Mouse (Mus musculus): ENCODE measurements around the gene Lingo1. TPM values are rescaled to one million over a fixed set of nuclear protein-coding genes. Genes with fewer than 3 reads are reported as not detected.

Lingo1 gene
- polyA plus RNA-seq, 1 experiment: 1.2 TPM

GRCm38 (mm10) chr9:56651586-56651985 lies 144.7 kb downstream of the Lingo1 start:
- no peak overlapping the region for H3K4me2 ChIP-seq (ENCODE audit: low read depth)
- H3K4me3 ChIP-seq: no peak overlapping the region
- TF ChIP-seq MYOD1 (IDR thresholded peaks at IDR 0.05; ENCODE audit: control insufficient read depth in 1 of 3, insufficient read length in 2 of 3, low read depth in 2 of 3): no peak
- TF ChIP-seq CEBPB (IDR thresholded peaks at IDR 0.05; ENCODE audit: insufficient read depth, poor library complexity, severe bottlenecking): no peak
- no peak for TF ChIP-seq MAX (IDR thresholded peaks at IDR 0.05; ENCODE audit: low read depth)
- TF ChIP-seq USF1 (IDR thresholded peaks at IDR 0.05; ENCODE audit: low read depth): no peak
- TF ChIP-seq TCF12 (IDR thresholded peaks at IDR 0.05; ENCODE audit: insufficient read depth, poor library complexity, severe bottlenecking): no peak
- no peak for TF ChIP-seq POLR2A (IDR thresholded peaks at IDR 0.05; ENCODE audit: insufficient read length, low read depth)
- no peak for TF ChIP-seq REST (IDR thresholded peaks at IDR 0.05; ENCODE audit: insufficient read depth, insufficient read length)
- TF ChIP-seq E2F4 (IDR thresholded peaks at IDR 0.05; ENCODE audit: insufficient read depth): no peak
- no peak for TF ChIP-seq TCF3 (IDR thresholded peaks at IDR 0.05; ENCODE audit: insufficient read length, low read depth)
- TF ChIP-seq MYOG (IDR thresholded peaks at IDR 0.05; ENCODE audit: control insufficient read depth in 1 of 3, insufficient read depth in 1 of 3, insufficient read length in 2 of 3, low read depth in 2 of 3): no peak
- no peak for TF ChIP-seq POLR2AphosphoS2 (IDR thresholded peaks at IDR 0.05; ENCODE audit: insufficient read length, low read depth)
- no peak for TF ChIP-seq SRF (IDR thresholded peaks at IDR 0.05; ENCODE audit: control insufficient read depth, insufficient read length, low read depth)
- no peaks in the 10 kb centered on the region for H3K79me2 ChIP-seq (ENCODE audit: control insufficient read depth, insufficient read depth)
- H3K36me3 ChIP-seq (ENCODE audit: control insufficient read depth, insufficient read depth): no peaks in the 10 kb centered on the region
- no peak overlapping the region for H3ac ChIP-seq (ENCODE audit: control insufficient read depth, insufficient read length)
- peaks cover 61% of the 10 kb centered on the region for H3K27me3 ChIP-seq (ENCODE audit: control insufficient read depth, insufficient read depth, insufficient read length)

GRCm38 (mm10) chr9:56646227-56647025 lies 149.8 kb downstream of the Lingo1 start:
- H3K36me3 ChIP-seq (ENCODE audit: control insufficient read depth, insufficient read depth): no peaks in the 10 kb centered on the region
- no peak overlapping the region for H3ac ChIP-seq (ENCODE audit: control insufficient read depth, insufficient read length)

DNA sequence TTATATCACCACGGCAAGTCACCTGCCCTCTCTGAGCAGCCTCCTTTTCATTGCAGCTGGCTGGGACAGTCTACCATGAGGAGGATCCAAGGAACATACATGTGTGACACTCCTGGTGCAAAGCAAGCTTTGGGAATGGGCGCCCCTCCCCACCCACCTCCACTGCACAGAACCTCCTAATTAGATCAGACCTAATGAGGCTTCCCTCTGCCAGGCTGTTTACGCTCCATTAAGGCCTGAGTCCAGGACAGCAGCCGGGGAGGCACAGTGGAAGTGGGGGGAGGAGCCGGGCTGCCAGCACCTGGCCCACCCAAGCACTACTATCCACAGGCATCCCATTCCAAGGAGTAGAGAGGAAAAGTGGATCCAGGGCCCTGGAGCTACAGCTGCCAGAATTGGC lies 152.8 kb downstream of the Lingo1 start:
- no peak for TF ChIP-seq REST (IDR thresholded peaks at IDR 0.05; ENCODE audit: insufficient read depth, insufficient read length)
- no peak for TF ChIP-seq USF1 (IDR thresholded peaks at IDR 0.05; ENCODE audit: low read depth)
- no peak for TF ChIP-seq CEBPB (IDR thresholded peaks at IDR 0.05; ENCODE audit: insufficient read depth, poor library complexity, severe bottlenecking)
- TF ChIP-seq SRF (IDR thresholded peaks at IDR 0.05; ENCODE audit: control insufficient read depth, insufficient read length, low read depth): no peak
- TF ChIP-seq MYOG (IDR thresholded peaks at IDR 0.05; ENCODE audit: control insufficient read depth in 1 of 3, insufficient read depth in 1 of 3, insufficient read length in 2 of 3, low read depth in 2 of 3): no peak
- TF ChIP-seq POLR2AphosphoS2 (IDR thresholded peaks at IDR 0.05; ENCODE audit: insufficient read length, low read depth): no peak
- TF ChIP-seq TCF12 (IDR thresholded peaks at IDR 0.05; ENCODE audit: insufficient read depth, poor library complexity, severe bottlenecking): no peak
- no peak for TF ChIP-seq POLR2A (IDR thresholded peaks at IDR 0.05; ENCODE audit: insufficient read length, low read depth)
- no peak overlapping the region for H3ac ChIP-seq (ENCODE audit: control insufficient read depth, insufficient read length)
- no peak overlapping the region for H3K4me2 ChIP-seq (ENCODE audit: low read depth)
- no peaks in the 10 kb centered on the region for H3K79me2 ChIP-seq (ENCODE audit: control insufficient read depth, insufficient read depth)
- H3K27me3 ChIP-seq (ENCODE audit: control insufficient read depth, insufficient read depth, insufficient read length): peaks cover 83% of the 10 kb centered on the region
- no peak overlapping the region for H3K4me3 ChIP-seq
- no peaks in the 10 kb centered on the region for H3K36me3 ChIP-seq (ENCODE audit: control insufficient read depth, insufficient read depth)

More at GRCm38 (mm10) chr9:56646227-56647025, 149.8 kb downstream of the Lingo1 start:
- no peaks in the 10 kb centered on the region for H3K79me2 ChIP-seq (ENCODE audit: control insufficient read depth, insufficient read depth)
- no peak overlapping the region for H3K4me3 ChIP-seq
- TF ChIP-seq TCF3 (IDR thresholded peaks at IDR 0.05; ENCODE audit: insufficient read length, low read depth) (no peak), MYOG (IDR thresholded peaks at IDR 0.05; ENCODE audit: control insufficient read depth in 1 of 3, insufficient read depth in 1 of 3, insufficient read length in 2 of 3, low read depth in 2 of 3) (no peak)
- H3K27me3 ChIP-seq (ENCODE audit: control insufficient read depth, insufficient read depth, insufficient read length): peaks cover 83% of the 10 kb centered on the region
- H3K4me2 ChIP-seq (ENCODE audit: low read depth): no peak overlapping the region

DNA sequence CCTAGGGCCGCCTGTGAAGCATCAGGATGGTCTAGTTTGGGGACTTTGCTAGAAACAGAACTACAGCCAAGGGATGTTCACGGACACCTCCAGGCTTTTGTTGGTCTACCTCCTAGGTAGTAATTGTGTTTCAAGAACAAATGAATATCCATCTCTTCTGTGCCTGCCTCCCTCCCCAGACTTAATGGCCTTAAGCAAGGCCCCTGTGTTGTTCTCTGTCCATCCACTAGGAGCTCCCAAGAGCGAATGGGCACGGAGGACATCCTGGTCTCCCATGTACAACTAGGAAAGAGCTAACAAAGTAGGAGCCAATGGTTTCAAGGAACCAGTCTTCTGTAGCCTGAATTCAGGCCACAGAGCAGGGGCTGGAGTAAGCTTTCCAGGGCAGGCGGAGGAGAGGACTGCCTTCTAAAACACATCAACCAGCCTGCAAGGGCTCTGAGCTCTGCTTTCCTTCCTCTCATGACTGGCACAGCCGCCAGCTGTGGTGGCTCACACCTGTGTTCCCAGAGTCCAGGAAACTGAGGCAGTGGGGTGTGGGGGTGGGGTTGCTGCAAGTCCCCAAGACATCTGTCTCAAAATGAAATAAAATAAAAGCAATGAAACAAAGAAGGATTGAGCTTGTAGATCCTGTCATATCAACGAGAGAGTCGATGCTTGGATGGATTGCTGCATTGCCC lies 157.9 kb downstream of the Lingo1 start:
- H3K79me2 ChIP-seq (ENCODE audit: control insufficient read depth, insufficient read depth): no peaks in the 10 kb centered on the region

More for the DNA sequence above, 157.9 kb downstream of the Lingo1 start:
- Histone ChIP-seq H3K4me2 (ENCODE audit: low read depth) (no peak overlapping the region), H3K36me3 (ENCODE audit: control insufficient read depth, insufficient read depth) (no peaks in the 10 kb centered on the region), H3K4me3 (no peak overlapping the region), H3K27me3 (ENCODE audit: control insufficient read depth, insufficient read depth, insufficient read length) (peaks cover 71% of the 10 kb centered on the region), H3ac (ENCODE audit: control insufficient read depth, insufficient read length) (no peak overlapping the region)
- no peak for TF ChIP-seq MYOD1 (IDR thresholded peaks at IDR 0.05; ENCODE audit: control insufficient read depth in 1 of 3, insufficient read length in 2 of 3, low read depth in 2 of 3)
- TF ChIP-seq CEBPB (IDR thresholded peaks at IDR 0.05; ENCODE audit: insufficient read depth, poor library complexity, severe bottlenecking): no peak
- TF ChIP-seq POLR2A (IDR thresholded peaks at IDR 0.05; ENCODE audit: insufficient read length, low read depth): no peak
- TF ChIP-seq TCF3 (IDR thresholded peaks at IDR 0.05; ENCODE audit: insufficient read length, low read depth): no peak
- TF ChIP-seq TCF12 (IDR thresholded peaks at IDR 0.05; ENCODE audit: insufficient read depth, poor library complexity, severe bottlenecking): no peak
- TF ChIP-seq SRF (IDR thresholded peaks at IDR 0.05; ENCODE audit: control insufficient read depth, insufficient read length, low read depth): no peak
- no peak for TF ChIP-seq POLR2AphosphoS2 (IDR thresholded peaks at IDR 0.05; ENCODE audit: insufficient read length, low read depth)
- no peak for TF ChIP-seq USF1 (IDR thresholded peaks at IDR 0.05; ENCODE audit: low read depth)
- TF ChIP-seq MYOG (IDR thresholded peaks at IDR 0.05; ENCODE audit: control insufficient read depth in 1 of 3, insufficient read depth in 1 of 3, insufficient read length in 2 of 3, low read depth in 2 of 3): no peak
- TF ChIP-seq E2F4 (IDR thresholded peaks at IDR 0.05; ENCODE audit: insufficient read depth): no peak
- no peak for TF ChIP-seq MAX (IDR thresholded peaks at IDR 0.05; ENCODE audit: low read depth)
- no peak for TF ChIP-seq REST (IDR thresholded peaks at IDR 0.05; ENCODE audit: insufficient read depth, insufficient read length)

Measured in myocyte (in vitro differentiated cells).